Mouse (Mus musculus): Measurements from ENCODE around the gene Lin7c. TPM values are rescaled to one million over a fixed set of nuclear protein-coding genes. Genes with fewer than 3 reads are reported as not detected.

Lin7c gene
- polyA plus RNA-seq, 1 experiment: 14.4 TPM

DNA sequence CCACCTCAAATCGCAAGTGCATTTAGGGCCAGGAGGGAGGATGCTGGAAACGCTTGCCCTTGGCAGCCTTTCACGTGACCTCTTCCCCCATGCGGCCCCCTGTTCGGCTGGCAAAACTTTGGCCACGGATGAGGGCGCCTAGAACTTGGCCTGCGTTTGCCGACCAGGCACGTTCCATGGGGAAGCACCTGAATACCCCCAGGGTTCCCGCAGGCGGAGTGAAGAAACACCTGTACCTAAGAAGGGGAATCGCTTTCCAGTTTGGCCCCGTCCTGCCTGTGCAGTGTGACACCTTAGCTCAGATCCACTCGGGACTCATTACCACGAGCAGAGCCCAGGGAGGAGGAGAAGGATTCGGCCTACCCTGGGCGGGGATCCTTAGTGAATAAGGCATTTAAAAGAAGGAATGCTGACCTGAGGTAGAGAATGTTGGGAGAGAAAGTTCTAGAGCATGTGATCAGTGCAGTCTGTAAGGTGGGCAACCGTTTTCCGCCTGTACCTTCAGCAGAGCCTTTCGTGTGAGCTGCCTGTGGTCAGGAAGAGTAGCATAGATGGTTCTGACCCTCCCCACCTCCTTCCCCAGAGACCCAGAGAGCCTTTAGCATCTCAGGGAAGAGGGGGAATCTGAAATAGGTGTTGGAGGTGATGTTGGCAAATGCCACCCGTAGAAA lies 28.1 kb downstream of the Lin7c start:
- WGBS: 24% methylated on average over 22 of the region's 22 CpGs
- Histone ChIP-seq H3K4me3 (replicated peaks; ENCODE audit: control insufficient read depth, low read depth, low read length) (no peak overlapping the region), H3K4me1 (ENCODE audit: control insufficient read depth, insufficient read depth, low read length) (no peaks in the 10 kb centered on the region; the same call in 1 of the 2 replicates), H3K27ac (ENCODE audit: control insufficient read depth, insufficient read depth, low read depth, low read length, poor library complexity) (no peak overlapping the region)
- TF ChIP-seq POLR2A (IDR thresholded peaks at IDR 0.05; ENCODE audit: borderline replicate concordance, control insufficient read depth, low read depth, low read length): no peak
- no peak for TF ChIP-seq CTCF (IDR thresholded peaks at IDR 0.05; ENCODE audit: control insufficient read depth, insufficient read depth, low read length)

DNA sequence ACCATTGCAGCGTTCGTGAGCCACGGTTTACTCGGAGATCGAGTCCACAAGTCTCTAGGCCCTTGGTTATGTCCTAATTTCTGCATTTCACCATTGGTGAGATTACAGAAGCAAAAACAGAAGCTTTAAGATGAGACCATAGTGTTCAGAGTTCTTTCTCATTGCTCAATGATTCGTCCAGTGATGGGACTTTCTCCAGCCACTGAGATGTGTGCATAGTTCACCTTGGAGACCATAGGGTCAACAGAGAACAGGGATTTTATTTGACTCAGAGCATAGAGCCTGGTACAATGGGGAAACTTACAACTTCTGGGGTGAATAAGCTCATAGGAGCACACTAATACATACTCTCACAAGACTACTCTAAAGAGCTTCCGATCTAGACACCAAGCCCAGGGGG lies 29.8 kb downstream of the Lin7c start:
- H3K4me3 ChIP-seq (replicated peaks; ENCODE audit: control insufficient read depth, low read depth, low read length): no peak overlapping the region
- TF ChIP-seq POLR2A (IDR thresholded peaks at IDR 0.05; ENCODE audit: borderline replicate concordance, control insufficient read depth, low read depth, low read length): no peak
- no peak for TF ChIP-seq CTCF (IDR thresholded peaks at IDR 0.05; ENCODE audit: control insufficient read depth, insufficient read depth, low read length)
- H3K4me1 ChIP-seq (ENCODE audit: control insufficient read depth, insufficient read depth, low read length): no peaks in the 10 kb centered on the region; the same call in 1 of the 2 replicates
- WGBS: 71% methylated on average over 7 of the region's 7 CpGs
- H3K27ac ChIP-seq (ENCODE audit: control insufficient read depth, insufficient read depth, low read depth, low read length, poor library complexity): no peak overlapping the region

DNA sequence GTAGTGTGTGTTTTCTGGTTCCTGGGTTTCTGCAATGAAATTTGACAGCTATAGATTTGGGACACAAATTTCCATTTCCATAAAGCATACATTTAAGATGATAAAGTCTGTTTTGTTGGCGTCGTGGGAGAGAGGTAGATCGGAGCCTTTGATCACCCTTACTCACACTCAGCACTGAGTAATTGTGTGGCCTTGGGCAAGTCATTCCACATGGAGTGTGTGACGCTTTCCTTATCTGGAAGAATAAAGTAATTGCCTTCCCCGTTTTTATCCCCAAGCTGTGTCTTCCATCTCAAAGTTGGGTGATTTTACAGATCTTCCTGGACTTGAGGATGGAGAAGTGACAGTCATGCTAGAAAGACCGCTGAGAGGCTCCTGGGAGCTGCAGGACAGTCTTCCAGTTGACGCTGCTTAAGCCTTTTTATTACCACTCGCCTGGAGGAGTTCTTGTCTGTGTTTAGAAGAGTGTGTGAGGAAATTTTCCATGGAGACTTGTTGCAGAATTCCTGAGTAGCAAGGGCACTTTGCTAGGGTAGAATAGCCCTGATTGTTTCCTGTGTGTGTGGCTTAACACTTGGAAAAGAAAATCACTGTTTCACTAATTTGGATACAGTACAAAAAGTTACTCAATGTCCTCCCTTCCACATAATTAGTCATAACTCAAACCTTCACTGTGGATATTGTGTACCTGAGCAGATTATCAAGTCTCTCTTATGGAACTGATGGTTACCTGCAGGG lies 30.8 kb downstream of the Lin7c start:
- no peaks in the 10 kb centered on the region; the same call in 1 of the 2 replicates for H3K4me1 ChIP-seq (ENCODE audit: control insufficient read depth, insufficient read depth, low read length)
- WGBS: 82% methylated on average over 8 of the region's 8 CpGs
- no peak for TF ChIP-seq CTCF (IDR thresholded peaks at IDR 0.05; ENCODE audit: control insufficient read depth, insufficient read depth, low read length)
- TF ChIP-seq POLR2A (IDR thresholded peaks at IDR 0.05; ENCODE audit: borderline replicate concordance, control insufficient read depth, low read depth, low read length): no peak

DNA sequence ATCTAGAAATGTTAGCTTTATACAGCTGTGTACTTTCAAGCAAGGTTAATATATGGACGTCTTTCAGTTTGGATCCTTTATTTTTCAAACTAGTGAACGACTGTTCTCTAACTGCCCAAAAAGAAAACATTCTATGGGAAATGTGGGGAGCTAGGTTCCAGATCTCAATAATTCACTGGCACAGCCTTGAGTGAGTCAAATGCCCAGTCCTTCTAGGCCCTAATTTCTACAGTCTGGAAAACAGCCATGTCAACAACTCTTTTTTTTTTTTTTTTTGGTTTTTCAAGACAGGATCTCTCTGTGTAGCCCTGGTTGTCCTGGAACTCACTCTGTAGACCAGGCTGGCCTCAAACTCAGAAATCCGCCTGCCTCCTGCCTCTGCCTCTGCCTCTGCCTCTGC lies 31.7 kb downstream of the Lin7c start:
- TF ChIP-seq CTCF (IDR thresholded peaks at IDR 0.05; ENCODE audit: control insufficient read depth, insufficient read depth, low read length): no peak
- TF ChIP-seq POLR2A (IDR thresholded peaks at IDR 0.05; ENCODE audit: borderline replicate concordance, control insufficient read depth, low read depth, low read length): no peak
- H3K4me1 ChIP-seq (ENCODE audit: control insufficient read depth, insufficient read depth, low read length): no peaks in the 10 kb centered on the region; the same call in 1 of the 2 replicates
- no peak overlapping the region for H3K27ac ChIP-seq (ENCODE audit: control insufficient read depth, insufficient read depth, low read depth, low read length, poor library complexity)
- no peak overlapping the region for H3K4me3 ChIP-seq (replicated peaks; ENCODE audit: control insufficient read depth, low read depth, low read length)
- WGBS: 76% methylated on average over 3 of the region's 3 CpGs

More for the DNA sequence above, 30.8 kb downstream of the Lin7c start:
- no peak overlapping the region for H3K4me3 ChIP-seq (replicated peaks; ENCODE audit: control insufficient read depth, low read depth, low read length)
- no peak overlapping the region for H3K27ac ChIP-seq (ENCODE audit: control insufficient read depth, insufficient read depth, low read depth, low read length, poor library complexity)

DNA sequence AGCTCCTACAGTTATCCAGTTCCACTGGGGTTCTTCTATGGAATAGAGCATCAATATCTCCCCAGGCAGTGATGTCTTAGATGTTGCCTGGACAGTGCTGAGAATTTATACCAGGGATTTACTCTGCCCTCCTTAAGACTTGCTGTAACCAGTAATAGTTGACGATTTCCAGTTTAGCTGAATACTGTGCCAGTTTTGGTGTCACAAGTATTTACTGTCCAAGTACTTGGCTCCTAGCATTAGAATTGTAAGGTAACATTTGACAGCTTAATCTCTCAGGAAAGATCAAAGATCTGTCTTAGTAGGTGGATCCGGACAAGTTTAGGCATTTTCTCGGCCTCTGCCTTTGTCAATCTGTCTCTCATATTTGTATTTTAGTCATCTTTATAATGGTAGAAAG lies 32.4 kb downstream of the Lin7c start:
- 81% methylated on average over 3 of the region's 3 CpGs for WGBS
- TF ChIP-seq CTCF (IDR thresholded peaks at IDR 0.05; ENCODE audit: control insufficient read depth, insufficient read depth, low read length): no peak
- TF ChIP-seq POLR2A (IDR thresholded peaks at IDR 0.05; ENCODE audit: borderline replicate concordance, control insufficient read depth, low read depth, low read length): no peak
- Histone ChIP-seq H3K27ac (ENCODE audit: control insufficient read depth, insufficient read depth, low read depth, low read length, poor library complexity) (no peak overlapping the region), H3K4me1 (ENCODE audit: control insufficient read depth, insufficient read depth, low read length) (no peaks in the 10 kb centered on the region), H3K4me3 (replicated peaks; ENCODE audit: control insufficient read depth, low read depth, low read length) (no peak overlapping the region)

DNA sequence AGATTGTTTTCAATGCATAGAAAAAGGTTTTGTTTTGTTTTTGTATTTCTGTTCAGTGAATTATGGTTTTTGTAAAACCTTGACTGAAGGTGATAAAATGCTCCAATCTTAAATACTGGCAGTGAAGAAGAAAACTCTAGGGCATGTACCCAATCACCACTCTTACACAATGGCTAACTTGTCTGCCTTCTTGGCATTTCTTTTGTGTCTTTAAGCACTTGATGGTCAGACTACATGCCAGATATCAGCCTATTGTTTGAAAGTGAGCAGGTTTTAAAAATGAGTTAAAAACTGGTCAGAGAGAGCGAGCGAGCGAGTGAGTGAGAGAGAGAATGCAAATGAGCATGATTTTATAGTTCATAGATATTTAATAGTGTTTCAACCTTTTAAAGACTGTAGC lies 33.3 kb downstream of the Lin7c start:
- H3K4me3 ChIP-seq (replicated peaks; ENCODE audit: control insufficient read depth, low read depth, low read length): no peak overlapping the region
- no peak overlapping the region for H3K27ac ChIP-seq (ENCODE audit: control insufficient read depth, insufficient read depth, low read depth, low read length, poor library complexity)
- no peak for TF ChIP-seq CTCF (IDR thresholded peaks at IDR 0.05; ENCODE audit: control insufficient read depth, insufficient read depth, low read length)
- no peak for TF ChIP-seq POLR2A (IDR thresholded peaks at IDR 0.05; ENCODE audit: borderline replicate concordance, control insufficient read depth, low read depth, low read length)
- WGBS: 93% methylated on average over 3 of the region's 3 CpGs
- no peaks in the 10 kb centered on the region for H3K4me1 ChIP-seq (ENCODE audit: control insufficient read depth, insufficient read depth, low read length)

DNA sequence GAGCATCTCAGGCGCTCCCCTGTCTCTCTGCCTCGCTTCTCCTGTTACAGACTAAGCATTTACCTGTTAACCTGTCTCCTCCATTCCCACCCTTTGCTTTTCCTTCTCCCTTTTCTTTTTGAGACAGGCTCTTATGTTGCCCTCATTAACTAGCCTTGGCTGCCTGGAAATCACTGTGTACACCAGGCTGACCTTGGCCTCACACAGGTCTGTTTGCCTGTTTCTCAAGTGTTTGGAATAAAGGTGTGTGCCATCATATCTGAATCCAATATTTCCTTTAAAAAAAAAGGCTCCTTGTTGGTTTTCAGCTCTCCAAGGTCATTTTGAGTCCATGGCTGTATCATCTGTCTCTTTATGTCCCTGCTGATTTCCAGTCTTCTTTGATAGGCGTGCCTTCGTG lies 36.3 kb downstream of the Lin7c start:
- no peak for TF ChIP-seq CTCF (IDR thresholded peaks at IDR 0.05; ENCODE audit: control insufficient read depth, insufficient read depth, low read length)
- TF ChIP-seq POLR2A (IDR thresholded peaks at IDR 0.05; ENCODE audit: borderline replicate concordance, control insufficient read depth, low read depth, low read length): no peak
- WGBS: 84% methylated on average over 4 of the region's 4 CpGs
- Histone ChIP-seq H3K4me3 (replicated peaks; ENCODE audit: control insufficient read depth, low read depth, low read length) (no peak overlapping the region), H3K27ac (ENCODE audit: control insufficient read depth, insufficient read depth, low read depth, low read length, poor library complexity) (no peak overlapping the region), H3K4me1 (ENCODE audit: control insufficient read depth, insufficient read depth, low read length) (no peaks in the 10 kb centered on the region)

DNA sequence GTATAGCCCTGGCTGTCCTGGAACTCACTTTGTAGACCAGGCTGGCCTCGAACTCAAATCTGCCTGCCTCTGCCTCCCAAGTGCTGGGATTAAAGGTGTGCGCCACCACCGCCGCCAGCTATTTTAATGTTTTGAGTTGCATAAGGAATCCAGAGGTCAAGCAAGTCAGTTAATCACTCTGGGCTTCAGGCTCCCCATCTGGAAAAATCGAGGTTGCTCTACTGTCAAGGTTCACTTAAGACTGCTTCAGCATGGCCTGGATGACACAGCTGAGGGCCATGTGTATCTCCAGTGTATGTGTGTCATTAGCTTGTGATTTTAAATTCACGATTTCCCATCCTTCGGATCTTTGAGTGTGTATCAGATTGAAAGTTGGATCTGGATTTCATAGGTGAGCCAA lies 36.8 kb downstream of the Lin7c start:
- Histone ChIP-seq H3K4me3 (replicated peaks; ENCODE audit: control insufficient read depth, low read depth, low read length) (no peak overlapping the region), H3K4me1 (ENCODE audit: control insufficient read depth, insufficient read depth, low read length) (no peaks in the 10 kb centered on the region), H3K27ac (ENCODE audit: control insufficient read depth, insufficient read depth, low read depth, low read length, poor library complexity) (no peak overlapping the region)
- WGBS: 72% methylated on average over 7 of the region's 7 CpGs
- TF ChIP-seq CTCF (IDR thresholded peaks at IDR 0.05; ENCODE audit: control insufficient read depth, insufficient read depth, low read length) (no peak), POLR2A (IDR thresholded peaks at IDR 0.05; ENCODE audit: borderline replicate concordance, control insufficient read depth, low read depth, low read length) (no peak)

All from bone marrow, adult 2 months (tissue).